Mouse (Mus musculus) hindbrain, postnatal 0 days (tissue): ENCODE data around the gene Eef2k. TPM values are rescaled to one million over a fixed set of nuclear protein-coding genes. Genes with fewer than 3 reads are reported as not detected.
"Not testable (repeated sequence)": the region's sequence is repeated elsewhere in the genome, so short reads cannot be mapped to it uniquely, and the experiment has no call there.

ENCODE experiments used
- ATAC-seq: fragments of 200-750 bp; cut with Nextera tagmentation; 2 replicates; pipeline ENCODE4 v1.8.0; 2017; ENCODE audit warnings: mild to moderate bottlenecking, moderate TSS enrichment, moderate library complexity
- DNase-seq: peaks from one replicate; pipeline ENCODE4 v3.0.0-alpha.2; 2015; ENCODE audit warnings: low spot score
- H3K27ac ChIP-seq: fragments of 300-500 bp; sonication (generic); 2 replicates; pipeline ENCODE4 v1.5.1; 2014; ENCODE audit warnings: mild to moderate bottlenecking
- H3K27me3 ChIP-seq: fragments of 300-500 bp; sonication (generic); 2 replicates; pipeline ENCODE4 v1.6.1; 2014; ENCODE audit warnings: low read length, mixed read lengths; ENCODE audit not compliant: insufficient read depth
- H3K36me3 ChIP-seq: fragments of 300-500 bp; sonication (generic); 2 replicates; pipeline ENCODE4 v1.6.1; 2014; ENCODE audit warnings: low read length, mixed read lengths; ENCODE audit not compliant: insufficient read depth
- H3K4me1 ChIP-seq: fragments of 300-500 bp; sonication (generic); 2 replicates; pipeline ENCODE4 v1.6.1; 2014; ENCODE audit warnings: antibody characterized with exemption, low read length, mixed read lengths; ENCODE audit not compliant: insufficient read depth
- H3K4me2 ChIP-seq: fragments of 300-500 bp; sonication (generic); 2 replicates; pipeline ENCODE4 v1.6.1; 2014; ENCODE audit warnings: low read depth, mild to moderate bottlenecking, low read length, moderate library complexity, mixed read lengths
- H3K4me3 ChIP-seq: fragments of 300-500 bp; sonication (generic); 2 replicates; pipeline ENCODE4 v1.5.1; 2014; ENCODE audit warnings: low read length
- H3K9ac ChIP-seq: fragments of 300-500 bp; sonication (generic); replicated peaks from 2 replicates; pipeline ENCODE4 v1.6.1; 2014; ENCODE audit warnings: mild to moderate bottlenecking, low read length, moderate library complexity, mixed read lengths
- H3K9me3 ChIP-seq: fragments of 300-500 bp; sonication (generic); 2 replicates; pipeline ENCODE4 v1.6.1; 2016; ENCODE audit warnings: low read length, mixed read lengths
- CTCF ChIP-seq: IDR thresholded peaks from 2 replicates; pipeline ENCODE4 v1.5.1; 2016; ENCODE audit warnings: antibody characterized with exemption, control low read depth, low read depth
- WGBS: fragments of 180-500 bp; shearing (Covaris S2); extraction: QIAGEN DNeasy Blood & Tissue Kit; methylation state at CpG from one replicate; pipeline ENCODE4 v1.1.7; 2014; 5-methylcytosine and 5-hydroxymethylcytosine counted together
- polyA plus RNA-seq: library from polyadenylated mRNA; unstranded; fragments of >200 nt; fragmentation: Nextera tagmentation; extraction: Ambion mirVana; gene quantifications from 2 replicates; pipeline ENCODE4 v1.2.1, GENCODE M21; 2015
- total RNA-seq: library from RNA; depleted of rRNA; stranded (reverse); fragments of >200 nt; gene quantifications from 2 replicates; pipeline ENCODE4 v1.2.3, GENCODE M21; 2014; rRNA removed

Eef2k gene
- total and polyA plus RNA-seq, 2 experiments from 2014 or later = 32.1 to 44.6 TPM

GRCm38 (mm10) chr7:120941214-120941613 lies 98.6 kb downstream of the Eef2k start:
- Histone ChIP-seq H3K4me3 (no peak overlapping the region), H3K36me3 (peaks cover 69% of the 10 kb centered on the region), H3K27ac (no peak overlapping the region), H3K9ac (no peak overlapping the region), H3K4me2 (no peak overlapping the region), H3K9me3 (no peaks in the 10 kb centered on the region), H3K27me3 (no peaks in the 10 kb centered on the region), H3K4me1 (no peaks in the 10 kb centered on the region)
- DNase-seq = no peak
- no peak for ATAC-seq
- TF ChIP-seq CTCF = no peak
- WGBS = 96% methylated on average over 6 of the region's 6 CpGs

- Histone ChIP-seq H3K4me1 (no peaks in the 10 kb centered on the region), H3K9ac (no peak overlapping the region), H3K27me3 (no peaks in the 10 kb centered on the region), H3K4me2 (no peak overlapping the region), H3K27ac (no peak overlapping the region), H3K4me3 (no peak overlapping the region), H3K9me3 (no peaks in the 10 kb centered on the region), H3K36me3 (peaks cover 61% of the 10 kb centered on the region)
- no peak for TF ChIP-seq CTCF
- DNase-seq = no peak
- no peak for ATAC-seq
- 81% methylated on average over 1 of the region's 1 CpGs for WGBS
Measured at GRCm38 (mm10) chr7:120942506-120942905, 99.9 kb downstream of the Eef2k start.

- DNase-seq (no peak), ATAC-seq (no peak)
- Histone ChIP-seq H3K36me3 (peaks cover 50% of the 10 kb centered on the region), H3K9me3 (no peaks in the 10 kb centered on the region), H3K27ac (no peak overlapping the region), H3K4me2 (no peak overlapping the region), H3K27me3 (no peaks in the 10 kb centered on the region), H3K9ac (no peak overlapping the region), H3K4me1 (no peaks in the 10 kb centered on the region), H3K4me3 (no peak overlapping the region)
- 78% methylated on average over 7 of the region's 8 CpGs for WGBS
- TF ChIP-seq CTCF = no peak
Measured at GRCm38 (mm10) chr7:120943936-120944509, 101.4 kb downstream of the Eef2k start.

- not testable (repeated sequence) for DNase-seq, H3K27ac ChIP-seq, H3K4me1 ChIP-seq, H3K9me3 ChIP-seq, H3K4me2 ChIP-seq, H3K9ac ChIP-seq, H3K27me3 ChIP-seq, H3K4me3 ChIP-seq, ATAC-seq
- peaks cover 14% of the 10 kb centered on the region; the same call in 1 of the 2 replicates for H3K36me3 ChIP-seq
- WGBS = 81% methylated on average over 7 of the region's 7 CpGs
Measured at GRCm38 (mm10) chr7:120953591-120953990, 111.0 kb downstream of the Eef2k start.

Other genes starting within 250 kb of the Eef2k start
- gene Uqcrc2, start 207.7 kb upstream of the Eef2k start, total RNA-seq = 151 and 165 TPM in 2 replicates
- gene Uqcrc2, start 207.7 kb upstream of the Eef2k start, polyA plus RNA-seq = 244 and 258 TPM in 2 replicates
- 0.99 TPM in 1 of 2 replicates, not detected in the other for gene Pdzd9, start 172.5 kb upstream of the Eef2k start, total RNA-seq
- gene Pdzd9, start 172.5 kb upstream of the Eef2k start, polyA plus RNA-seq = 0.40 and 0.47 TPM in 2 replicates
- 18.9 and 24.6 TPM in 2 replicates for gene Mosmo, start 165.2 kb upstream of the Eef2k start, total RNA-seq
- 12.2 and 12.3 TPM in 2 replicates for gene Mosmo, start 165.2 kb upstream of the Eef2k start, polyA plus RNA-seq
- gene Vwa3a, start 103.5 kb upstream of the Eef2k start, total RNA-seq = 2.4 and 2.6 TPM in 2 replicates
- 1.6 and 1.8 TPM in 2 replicates for gene Vwa3a, start 103.5 kb upstream of the Eef2k start, polyA plus RNA-seq
- 0.58 TPM in 1 of 2 replicates, not detected in the other for gene Gm5737, start 30.5 kb upstream of the Eef2k start, total RNA-seq
- gene Gm5737, start 30.5 kb upstream of the Eef2k start, polyA plus RNA-seq = 0.11 and 0.14 TPM in 2 replicates
- 21.1 and 25.2 TPM in 2 replicates for gene Polr3e, start 74.9 kb downstream of the Eef2k start, total RNA-seq
- 17.1 and 20.0 TPM in 2 replicates for gene Polr3e, start 74.9 kb downstream of the Eef2k start, polyA plus RNA-seq
- 23.9 and 24.6 TPM in 2 replicates for gene Cdr2, start 139.5 kb downstream of the Eef2k start, total RNA-seq
- gene Cdr2, start 139.5 kb downstream of the Eef2k start, polyA plus RNA-seq = 9.2 and 11.2 TPM in 2 replicates
- 0.58 and 1.3 TPM in 2 replicates for gene Mfsd13b, start 139.7 kb downstream of the Eef2k start, total RNA-seq
- 0.19 and 0.21 TPM in 2 replicates for gene Mfsd13b, start 139.7 kb downstream of the Eef2k start, polyA plus RNA-seq
- gene Mettl9, start 191.6 kb downstream of the Eef2k start, total RNA-seq = 53.4 and 62.1 TPM in 2 replicates
- gene Mettl9, start 191.6 kb downstream of the Eef2k start, polyA plus RNA-seq = 153 and 155 TPM in 2 replicates
- gene Igsf6, start 231.7 kb downstream of the Eef2k start, total RNA-seq = 0.11 TPM in 1 of 2 replicates, not detected in the other
- 0.86 and 0.88 TPM in 2 replicates for gene Igsf6, start 231.7 kb downstream of the Eef2k start, polyA plus RNA-seq
- gene Otoa, start 238.8 kb downstream of the Eef2k start, total RNA-seq = 0.73 and 1.0 TPM in 2 replicates
- 0.11 and 0.24 TPM in 2 replicates for gene Otoa, start 238.8 kb downstream of the Eef2k start, polyA plus RNA-seq